Mouse (Mus musculus): Measurements from ENCODE around the gene Ebf1. TPM values are rescaled to one million over a fixed set of nuclear protein-coding genes. Genes with fewer than 3 reads are reported as not detected.

The Ebf1 gene
- total and polyA plus RNA-seq, 3 experiments = 0.04 TPM; not detected in 2

GRCm38 (mm10) chr11:44770989-44771564, 154.0 kb downstream of the Ebf1 start:
- no peak for TF ChIP-seq ZMIZ1 (IDR thresholded peaks at IDR 0.05; ENCODE audit: low read depth, low read length)
- no peak for TF ChIP-seq TCF12 (IDR thresholded peaks at IDR 0.05; ENCODE audit: low read depth, low read length)
- TF ChIP-seq NELFE (IDR thresholded peaks at IDR 0.05; ENCODE audit: low read depth, low read length) = no peak
- TF ChIP-seq EP300 (IDR thresholded peaks at IDR 0.05; ENCODE audit: low read depth in 1 of 2, low read length in 2 of 2) = no peak
- no peak for TF ChIP-seq MAZ (IDR thresholded peaks at IDR 0.05; ENCODE audit: low read depth, low read length)
- no peak for TF ChIP-seq HCFC1 (IDR thresholded peaks at IDR 0.05; ENCODE audit: low read depth, low read length)
- TF ChIP-seq CHD2 (IDR thresholded peaks at IDR 0.05; ENCODE audit: low read length) = no peak
- TF ChIP-seq POLR2A (IDR thresholded peaks at IDR 0.05; ENCODE audit: control insufficient read depth in 1 of 2, insufficient read depth in 1 of 2, low read depth in 1 of 2, low read length in 2 of 2, poor library complexity in 1 of 2) = no peak
- no peak for TF ChIP-seq CHD1 (IDR thresholded peaks at IDR 0.05; ENCODE audit: low read depth, low read length)
- no peak for TF ChIP-seq E2F4 (IDR thresholded peaks at IDR 0.05; ENCODE audit: borderline replicate concordance, low read depth, low read length)
- TF ChIP-seq MXI1 (IDR thresholded peaks at IDR 0.05; ENCODE audit: low read depth, low read length) = no peak
- TF ChIP-seq CTCF (IDR thresholded peaks at IDR 0.05 in 2 of 3, conservative IDR thresholded peaks at IDR 0.05 in 1 of 3; ENCODE audit: control insufficient read depth in 1 of 3, insufficient read depth in 1 of 3, low read depth in 2 of 3, low read length in 3 of 3, poor library complexity in 1 of 3, severe bottlenecking in 1 of 3) = no peak
- TF ChIP-seq MYC (IDR thresholded peaks at IDR 0.05; ENCODE audit: low read depth, low read length) = no peak
- no peak for TF ChIP-seq ELF1 (IDR thresholded peaks at IDR 0.05; ENCODE audit: low read depth, low read length)
- TF ChIP-seq SIN3A (IDR thresholded peaks at IDR 0.05; ENCODE audit: low read length) = no peak
- no peak for TF ChIP-seq ZC3H11A (IDR thresholded peaks at IDR 0.05; ENCODE audit: low read depth, low read length)
- TF ChIP-seq TBP (IDR thresholded peaks at IDR 0.05; ENCODE audit: low read depth, low read length) = no peak
- no peak overlapping the region for H3K9ac ChIP-seq (ENCODE audit: control insufficient read depth, low read depth, low read length, poor library complexity, severe bottlenecking)
- no peaks in the 10 kb centered on the region for H3K4me1 ChIP-seq (ENCODE audit: control insufficient read depth in 1 of 2, insufficient read depth in 2 of 2, low read length in 2 of 2)
- no peak overlapping the region for H3K27ac ChIP-seq (ENCODE audit: control insufficient read depth, low read depth, low read length)
- DNase-seq (ENCODE audit: low read depth, low spot score) = no peak
- no peaks in the 10 kb centered on the region for H3K36me3 ChIP-seq (ENCODE audit: control insufficient read depth in 1 of 2, insufficient read depth in 2 of 2, low read length in 2 of 2)
- H3K27me3 ChIP-seq (ENCODE audit: control insufficient read depth in 1 of 2, insufficient read depth in 2 of 2, low read length in 2 of 2) = no peaks in the 10 kb centered on the region
- H3K9me3 ChIP-seq (replicated peaks; ENCODE audit: insufficient read depth, low read length) = no peaks in the 10 kb centered on the region
- H3K4me3 ChIP-seq (ENCODE audit: control insufficient read depth in 1 of 2, insufficient read depth in 1 of 2, low read depth in 2 of 2, low read length in 2 of 2) = no peak overlapping the region
- no peaks in the 10 kb centered on the region for H3K79me2 ChIP-seq (ENCODE audit: control insufficient read depth, insufficient read depth, low read length, poor library complexity)

DNA sequence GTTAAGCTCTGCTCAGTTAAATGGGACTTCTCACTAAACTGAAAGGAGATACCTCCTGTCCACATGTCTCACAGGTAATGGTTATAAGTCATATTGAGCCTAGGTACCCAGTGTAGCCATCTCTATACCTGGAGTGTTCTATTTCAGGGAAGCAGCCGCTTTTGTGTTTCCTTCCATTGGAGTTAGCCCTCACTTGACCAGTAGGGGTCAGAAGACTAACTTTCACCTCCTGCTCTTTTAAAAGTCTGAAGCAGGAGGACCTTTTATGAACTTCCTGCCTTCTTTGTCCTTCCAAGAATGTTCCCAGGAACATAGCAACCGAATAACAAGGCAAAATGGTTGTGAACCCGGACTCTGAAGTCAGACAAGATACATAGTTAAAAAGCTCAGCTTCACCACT, 157.3 kb downstream of the Ebf1 start:
- TF ChIP-seq GABPA (IDR thresholded peaks at IDR 0.05; ENCODE audit: low read depth, low read length) = no peak
- TF ChIP-seq CTCF (IDR thresholded peaks at IDR 0.05 in 2 of 3, conservative IDR thresholded peaks at IDR 0.05 in 1 of 3; ENCODE audit: control insufficient read depth in 1 of 3, insufficient read depth in 1 of 3, low read depth in 2 of 3, low read length in 3 of 3, poor library complexity in 1 of 3, severe bottlenecking in 1 of 3) = peak in 2 of 3 experiments; percentile 7 to 18; a peak in 1 of 6 replicates
- H3K27me3 ChIP-seq (ENCODE audit: control insufficient read depth in 1 of 2, insufficient read depth in 2 of 2, low read length in 2 of 2) = no peaks in the 10 kb centered on the region
- no peaks in the 10 kb centered on the region for H3K36me3 ChIP-seq (ENCODE audit: control insufficient read depth in 1 of 2, insufficient read depth in 2 of 2, low read length in 2 of 2)
- peak; percentile 4 for DNase-seq (ENCODE audit: low read depth, low spot score)
- H3K9ac ChIP-seq (ENCODE audit: control insufficient read depth, low read depth, low read length, poor library complexity, severe bottlenecking) = no peak overlapping the region
- no peak overlapping the region for H3K4me3 ChIP-seq (ENCODE audit: control insufficient read depth in 1 of 2, insufficient read depth in 1 of 2, low read depth in 2 of 2, low read length in 2 of 2)
- H3K27ac ChIP-seq (ENCODE audit: control insufficient read depth, low read depth, low read length) = no peak overlapping the region
- no peaks in the 10 kb centered on the region for H3K4me1 ChIP-seq (ENCODE audit: control insufficient read depth in 1 of 2, insufficient read depth in 2 of 2, low read length in 2 of 2)
- no peaks in the 10 kb centered on the region for H3K79me2 ChIP-seq (ENCODE audit: control insufficient read depth, insufficient read depth, low read length, poor library complexity)
- H3K9me3 ChIP-seq (replicated peaks; ENCODE audit: insufficient read depth, low read length) = no peaks in the 10 kb centered on the region

Data from MEL (cell line).